Comparison of ENCODE assay signal across 12 mouse cellular contexts in the genomic region with DNA sequence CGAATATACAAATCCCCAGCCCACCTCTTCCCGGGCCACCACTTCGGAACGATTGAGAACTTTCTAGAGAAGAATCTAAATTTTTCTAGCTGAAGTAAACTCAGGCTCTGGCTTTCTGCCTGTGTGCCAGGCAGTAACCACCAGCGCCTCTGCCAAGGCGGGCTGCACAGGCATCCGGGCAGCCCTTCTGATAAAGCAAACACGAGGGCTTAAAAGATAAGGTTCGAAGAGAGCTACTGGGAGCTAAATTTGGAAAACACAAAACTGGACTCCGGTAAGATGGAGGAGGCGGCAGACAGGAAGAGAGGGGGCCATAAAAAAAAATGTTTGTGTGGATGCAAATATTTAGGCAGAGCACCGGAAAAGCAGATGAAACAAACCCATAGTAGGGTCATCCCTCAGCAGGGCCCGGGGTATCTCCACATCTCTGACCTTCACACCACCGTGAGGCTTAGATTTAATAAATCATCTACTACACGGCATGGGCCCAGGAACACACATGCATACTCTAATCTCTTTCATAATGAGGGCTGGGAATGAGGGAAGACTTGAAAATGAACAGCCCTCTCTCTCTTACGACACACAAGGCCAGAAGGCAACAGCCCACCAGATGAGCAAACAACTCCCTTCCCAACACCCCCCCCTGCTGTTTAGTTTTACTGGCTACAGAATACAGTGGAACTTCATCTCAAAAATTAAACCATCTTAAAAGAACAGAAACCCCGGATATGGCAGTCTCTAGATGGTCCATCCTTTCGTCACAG.
DNase-seq lines count a peak whose midpoint lies in the region; ATAC-seq and TF ChIP-seq lines count a peak whose summit lies in the region.
"Had no signal": no experiment of that assay in that cellular context is flagged by ENCODE, and none has a peak within 500 bp of the region (broad histone marks: within the 10 kb centered on the region; RNA-seq: fewer than 3 reads in every experiment).

No protein-coding gene starts in this region.

- DNase-seq in kidney, adult 11 months, result no peak
- DNase-seq in heart, adult 8-10 months (ENCODE audit: low spot score), result peak; percentile 65
- DNase-seq in intestine, embryonic 14.5 days (ENCODE audit: low spot score), result no peak
- peak; percentile 81 for DNase-seq in lung, postnatal 0 days (ENCODE audit: low spot score)
- DNase-seq in cerebellum, adult 11-12 months, result no peak
- DNase-seq in hindbrain, embryonic 11.5 days (ENCODE audit: low spot score), result no peak
- DNase-seq: cerebellum, adult 9-10 months had no signal

- H3K4me1 ChIP-seq in kidney, embryonic 16.5 days (ENCODE audit: insufficient read depth, low read length), result peaks cover 30% of the 10 kb centered on the region
- peaks cover 18% of the 10 kb centered on the region; the same call in 1 of the 2 replicates for H3K4me1 ChIP-seq in intestine, embryonic 14.5 days (replicated peaks; ENCODE audit: control insufficient read depth, insufficient read depth, low read length)
- H3K4me1 ChIP-seq in lung, postnatal 0 days (ENCODE audit: insufficient read depth, low read depth, low read length), result peaks cover 9% of the 10 kb centered on the region; the same call in 1 of the 2 replicates
- H3K4me1 ChIP-seq in hindbrain, embryonic 11.5 days (replicated peaks; ENCODE audit: control insufficient read depth, insufficient read depth, low read length), result no peaks in the 10 kb centered on the region
- H3K4me1 ChIP-seq: megakaryocyte, embryonic 14.5 days had no signal

- no peak overlapping the region for H3K9ac ChIP-seq in kidney, embryonic 16.5 days (replicated peaks; ENCODE audit: low read length)
- no peak overlapping the region for H3K9ac ChIP-seq in intestine, embryonic 14.5 days (ENCODE audit: low read length)
- H3K9ac ChIP-seq in lung, postnatal 0 days (replicated peaks; ENCODE audit: low read depth), result no peak overlapping the region
- no peak overlapping the region for H3K9ac ChIP-seq in hindbrain, embryonic 11.5 days (ENCODE audit: low read depth, low read length)

- H3K36me3 ChIP-seq in kidney, embryonic 16.5 days (ENCODE audit: insufficient read depth, low read length), result no peaks in the 10 kb centered on the region
- no peaks in the 10 kb centered on the region for H3K36me3 ChIP-seq in intestine, embryonic 14.5 days (ENCODE audit: control insufficient read depth, insufficient read depth, low read length)
- no peaks in the 10 kb centered on the region for H3K36me3 ChIP-seq in lung, postnatal 0 days (ENCODE audit: insufficient read depth, low read length)
- H3K36me3 ChIP-seq in hindbrain, embryonic 11.5 days (ENCODE audit: control insufficient read depth, insufficient read depth, low read length), result no peaks in the 10 kb centered on the region

- H3K27ac ChIP-seq in kidney, embryonic 16.5 days (ENCODE audit: low read length), result peak overlapping the region; percentile 79
- H3K27ac ChIP-seq in intestine, embryonic 14.5 days (ENCODE audit: low read depth), result peak overlapping the region; percentile 79
- H3K27ac ChIP-seq in lung, postnatal 0 days (ENCODE audit: low read length), result peak overlapping the region; percentile 64; the same call in 1 of the 2 replicates
- H3K27ac ChIP-seq in hindbrain, embryonic 11.5 days (ENCODE audit: low read depth, low read length), result no peak overlapping the region

- H3K4me3 ChIP-seq in kidney, embryonic 16.5 days (ENCODE audit: low read length), result no peak overlapping the region
- H3K4me3 ChIP-seq in intestine, embryonic 14.5 days (ENCODE audit: low read depth, low read length), result no peak overlapping the region
- H3K4me3 ChIP-seq in lung, postnatal 0 days (ENCODE audit: low read depth, low read length), result no peak overlapping the region
- no peak overlapping the region for H3K4me3 ChIP-seq in hindbrain, embryonic 11.5 days (ENCODE audit: low read depth, low read length)
- H3K4me3 ChIP-seq: megakaryocyte, embryonic 14.5 days had no signal

- TF ChIP-seq CTCF in lung, postnatal 0 days (IDR thresholded peaks at IDR 0.05), result peak; percentile 45

- H3K9me3 ChIP-seq in kidney, embryonic 16.5 days (ENCODE audit: low read length), result no peaks in the 10 kb centered on the region
- H3K9me3 ChIP-seq in intestine, embryonic 14.5 days (ENCODE audit: control insufficient read depth, low read length), result no peaks in the 10 kb centered on the region
- no peaks in the 10 kb centered on the region for H3K9me3 ChIP-seq in lung, postnatal 0 days (ENCODE audit: low read length)
- H3K9me3 ChIP-seq in hindbrain, embryonic 11.5 days (ENCODE audit: control insufficient read depth, low read length), result no peaks in the 10 kb centered on the region

- 0 out of 2 replicates have a peak overlapping the region, but pooled peaks have one; percentile 11 for H3K4me2 ChIP-seq in kidney, embryonic 16.5 days (replicated peaks; ENCODE audit: low read depth, low read length)
- H3K4me2 ChIP-seq in intestine, embryonic 14.5 days (ENCODE audit: low read length), result peak overlapping the region; percentile 33
- H3K4me2 ChIP-seq in lung, postnatal 0 days (replicated peaks; ENCODE audit: low read depth, low read length), result peak overlapping the region; percentile 41
- no peak overlapping the region for H3K4me2 ChIP-seq in hindbrain, embryonic 11.5 days (replicated peaks; ENCODE audit: low read depth, low read length)

- no peak for TF ChIP-seq EP300 in lung, postnatal 0 days (IDR thresholded peaks at IDR 0.05)

- WGBS in kidney, embryonic 16.5 days, result 67% methylated on average over 18 of the region's 18 CpGs
- 36% methylated on average over 18 of the region's 18 CpGs for WGBS in intestine, embryonic 14.5 days
- WGBS in lung, postnatal 0 days, result 23% methylated on average over 18 of the region's 18 CpGs
- WGBS in hindbrain, embryonic 11.5 days, result 88% methylated on average over 18 of the region's 18 CpGs

- no peak; the same call in 1 of the 2 replicates for ATAC-seq in kidney, embryonic 16.5 days (ENCODE audit: low FRiP score, low TSS enrichment)
- no peak for ATAC-seq in intestine, embryonic 14.5 days (replicated peaks; ENCODE audit: low FRiP score, low TSS enrichment, low read depth)
- ATAC-seq in lung, postnatal 0 days, result peak; percentile 55
- no peak for ATAC-seq in hindbrain, embryonic 11.5 days (ENCODE audit: low FRiP score)
- no peak for ATAC-seq in inflammation-experienced regulatory T-cells, adult 6 months
- ATAC-seq: activated CD4-positive, CD25-positive, alpha-beta regulatory T cell, adult 4 months had no signal

- H3K27me3 ChIP-seq in kidney, embryonic 16.5 days (ENCODE audit: insufficient read depth, low read length), result no peaks in the 10 kb centered on the region
- H3K27me3 ChIP-seq in intestine, embryonic 14.5 days (replicated peaks; ENCODE audit: control insufficient read depth, insufficient read depth, low read length), result no peaks in the 10 kb centered on the region
- H3K27me3 ChIP-seq in lung, postnatal 0 days (replicated peaks; ENCODE audit: insufficient read depth, low read length), result no peaks in the 10 kb centered on the region
- no peaks in the 10 kb centered on the region for H3K27me3 ChIP-seq in hindbrain, embryonic 11.5 days (ENCODE audit: control insufficient read depth, insufficient read depth, low read length)
- H3K27me3 ChIP-seq: CH12.LX; megakaryocyte, embryonic 14.5 days had no signal

Comparison
In these comparisons a context has a peak if more than half of its experiments do, and no peak if none do; other contexts are left out.
1. DNase-seq: peak in heart, adult 8-10 months (single experiment) and lung, postnatal 0 days (single experiment); none in kidney, adult 11 months (single experiment), intestine, embryonic 14.5 days (single experiment), cerebellum, adult 11-12 months (single experiment) and hindbrain, embryonic 11.5 days (single experiment).